Mouse (Mus musculus) embryonic facial prominence, embryonic 11.5 days (tissue): Measurements from ENCODE around the gene Lsm7. TPM values are rescaled to one million over a fixed set of nuclear protein-coding genes. Genes with fewer than 3 reads are reported as not detected.

Experiments
- ATAC-seq: fragments of 200-750 bp; cut with Nextera tagmentation; replicated peaks from 2 replicates; pipeline ENCODE4 v1.8.0; 2017; ENCODE audit warnings: low read depth; ENCODE audit not compliant: insufficient number of reproducible peaks, low FRiP score, low TSS enrichment
- DNase-seq: peaks from one replicate; pipeline ENCODE4 v3.0.0-alpha.2; 2015; ENCODE audit warnings: low spot score
- H3K27ac ChIP-seq: fragments of 300-500 bp; sonication (generic); replicated peaks from 2 replicates; pipeline ENCODE4 v1.5.1; 2014; ENCODE audit warnings: mild to moderate bottlenecking, low read depth, low read length, control low read depth
- H3K27me3 ChIP-seq: fragments of 300-500 bp; sonication (generic); 2 replicates; pipeline ENCODE4 v1.6.1; 2014; ENCODE audit warnings: mild to moderate bottlenecking, low read length, moderate library complexity, mixed read lengths; ENCODE audit not compliant: control insufficient read depth, insufficient read depth
- H3K36me3 ChIP-seq: fragments of 300-500 bp; sonication (generic); replicated peaks from 2 replicates; pipeline ENCODE4 v1.6.1; 2014; ENCODE audit warnings: low read depth, mild to moderate bottlenecking, low read length, moderate library complexity, mixed read lengths; ENCODE audit not compliant: control insufficient read depth, insufficient read depth
- H3K4me1 ChIP-seq: fragments of 300-500 bp; sonication (generic); 2 replicates; pipeline ENCODE4 v1.6.1; 2014; ENCODE audit warnings: low read length, mixed read lengths; ENCODE audit not compliant: control insufficient read depth, insufficient read depth
- H3K4me2 ChIP-seq: fragments of 300-500 bp; sonication (generic); 2 replicates; pipeline ENCODE4 v1.6.1; 2014; ENCODE audit warnings: low read depth, mild to moderate bottlenecking, control low read depth, low read length, moderate library complexity
- H3K4me3 ChIP-seq: fragments of 300-500 bp; sonication (generic); 2 replicates; pipeline ENCODE4 v1.5.1; 2014; ENCODE audit warnings: low read depth, low read length, control low read depth
- H3K9ac ChIP-seq: fragments of 300-500 bp; sonication (generic); replicated peaks from 2 replicates; pipeline ENCODE4 v1.6.1; 2014; ENCODE audit warnings: mild to moderate bottlenecking, control low read depth, low read length
- H3K9me3 ChIP-seq: fragments of 300-500 bp; sonication (generic); replicated peaks from 2 replicates; pipeline ENCODE4 v1.6.1; 2016; ENCODE audit warnings: mild to moderate bottlenecking, low read length, inconsistent platforms, mixed read lengths; ENCODE audit not compliant: control insufficient read depth
- WGBS: fragments of 180-500 bp; shearing (Covaris S2); extraction: QIAGEN DNeasy Blood & Tissue Kit; methylation state at CpG from one replicate; pipeline ENCODE4 v1.1.7; 2014; 5-methylcytosine and 5-hydroxymethylcytosine counted together
- polyA plus RNA-seq: library from polyadenylated mRNA; unstranded; fragments of >200 nt; fragmentation: Nextera tagmentation; extraction: Ambion mirVana; gene quantifications from 2 replicates; pipeline ENCODE4 v1.2.1, GENCODE M21; 2014

The Lsm7 gene
- polyA plus RNA-seq, 1 experiment from 2014 or later: 282 TPM

- no peaks in the 10 kb centered on the region for H3K9me3 ChIP-seq
- peak overlapping the region; percentile 99 for H3K4me2 ChIP-seq
- H3K27me3 ChIP-seq: peaks cover 5% of the 10 kb centered on the region
- H3K9ac ChIP-seq: peak overlapping the region; percentile 74
- 0 out of 2 replicates have a peak overlapping the region, but pooled peaks have one; percentile 13 for H3K27ac ChIP-seq
- H3K4me3 ChIP-seq: peak overlapping the region; percentile 44
- ATAC-seq: peak; percentile 51
- DNase-seq: peak; percentile 82
- peaks cover 17% of the 10 kb centered on the region for H3K36me3 ChIP-seq
- H3K4me1 ChIP-seq: peaks cover 11% of the 10 kb centered on the region
- under 1% methylated on average over 55 of the region's 58 CpGs for WGBS
Observed at GRCm38 (mm10) chr10:80807057-80807627, 47.9 kb downstream of the Lsm7 start.

DNA sequence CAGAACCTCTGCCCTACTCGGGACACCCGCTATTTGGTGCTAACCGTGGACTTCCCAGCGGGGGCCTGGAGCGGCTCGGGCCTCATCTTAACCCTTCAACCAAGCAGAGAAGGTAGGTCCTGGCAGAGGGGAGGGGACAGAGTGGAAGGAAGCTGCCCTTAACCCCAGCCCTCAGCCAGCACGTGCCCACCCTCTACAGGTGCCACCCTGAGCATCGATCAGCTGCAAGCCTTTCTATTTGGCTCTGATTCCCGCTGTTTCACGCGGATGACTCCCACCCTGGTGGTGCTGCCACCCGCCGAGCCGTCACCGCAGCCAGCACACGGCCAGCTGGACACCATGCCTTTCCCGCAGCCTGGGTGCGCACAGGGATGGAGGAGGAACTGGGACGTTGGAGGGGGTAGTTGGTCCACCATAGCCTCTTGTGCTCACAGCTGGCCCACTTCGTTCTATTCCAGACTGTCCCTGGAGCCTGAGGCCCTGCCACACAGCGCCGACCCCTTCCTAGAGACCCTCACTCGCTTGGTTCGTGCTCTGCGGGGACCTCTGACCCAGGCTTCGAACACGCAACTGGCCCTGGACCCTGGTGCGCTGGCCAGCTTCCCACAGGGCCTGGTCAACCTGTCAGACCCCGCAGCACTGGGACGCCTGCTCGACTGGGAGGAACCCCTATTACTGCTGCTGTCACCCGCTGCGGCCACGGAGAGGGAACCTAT lies 48.5 kb downstream of the Lsm7 start:
- DNase-seq (no peak), ATAC-seq (no peak; the same call in 1 of the 2 replicates)
- no peak overlapping the region for H3K27ac ChIP-seq
- H3K27me3 ChIP-seq: peaks cover 5% of the 10 kb centered on the region
- H3K4me1 ChIP-seq: peaks cover 11% of the 10 kb centered on the region
- peak overlapping the region; percentile 44 for H3K4me3 ChIP-seq
- peak overlapping the region; percentile 74 for H3K9ac ChIP-seq
- no peaks in the 10 kb centered on the region for H3K9me3 ChIP-seq
- 43% methylated on average over 34 of the region's 34 CpGs for WGBS
- H3K4me2 ChIP-seq: peak overlapping the region; percentile 99
- peaks cover 20% of the 10 kb centered on the region for H3K36me3 ChIP-seq

DNA sequence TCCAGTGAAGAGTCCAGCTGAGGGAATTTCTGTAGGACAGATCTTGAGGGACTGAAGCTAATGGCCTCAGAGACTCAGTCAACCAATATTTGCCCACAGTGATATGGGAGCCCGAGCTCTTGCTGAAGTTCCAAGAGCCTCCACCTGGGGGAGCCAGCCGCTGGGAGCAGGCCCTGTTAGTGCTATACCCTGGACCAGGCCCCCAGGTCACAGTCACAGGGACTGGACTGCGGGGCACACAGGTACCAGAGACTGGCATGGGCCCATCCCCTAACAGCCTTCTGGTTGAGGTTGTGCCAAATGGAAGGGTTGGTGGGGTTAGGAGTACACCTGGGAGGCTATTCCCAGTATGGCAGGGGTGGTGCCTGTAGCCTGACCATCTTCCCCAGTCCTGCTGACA lies 49.1 kb downstream of the Lsm7 start:
- Histone ChIP-seq H3K4me1 (peaks cover 11% of the 10 kb centered on the region), H3K36me3 (peaks cover 20% of the 10 kb centered on the region), H3K9ac (no peak overlapping the region), H3K9me3 (no peaks in the 10 kb centered on the region), H3K27ac (no peak overlapping the region), H3K4me3 (no peak overlapping the region), H3K27me3 (peaks cover 5% of the 10 kb centered on the region), H3K4me2 (no peak overlapping the region)
- WGBS: 20% methylated on average over 3 of the region's 3 CpGs
- ATAC-seq (peak; percentile 13; the same call in 1 of the 2 replicates), DNase-seq (peak; percentile 74)

GRCm38 (mm10) chr10:80805322-80805721 lies 49.7 kb downstream of the Lsm7 start:
- ATAC-seq: no peak
- Histone ChIP-seq H3K9me3 (no peaks in the 10 kb centered on the region), H3K27ac (no peak overlapping the region), H3K36me3 (peaks cover 20% of the 10 kb centered on the region), H3K4me1 (peaks cover 11% of the 10 kb centered on the region), H3K4me3 (no peak overlapping the region), H3K4me2 (no peak overlapping the region), H3K9ac (no peak overlapping the region), H3K27me3 (peaks cover 5% of the 10 kb centered on the region)
- WGBS: 78% methylated on average over 5 of the region's 5 CpGs
- no peak for DNase-seq

- Histone ChIP-seq H3K27ac (no peak within 1 kb of the TSS), H3K9me3 (no peaks in the 10 kb centered on the region), H3K4me3 (no peak within 1 kb of the TSS), H3K9ac (no peak within 1 kb of the TSS), H3K4me1 (peaks cover 11% of the 10 kb centered on the region), H3K4me2 (no peak within 1 kb of the TSS), H3K36me3 (peaks cover 20% of the 10 kb centered on the region), H3K27me3 (peaks cover 5% of the 10 kb centered on the region)
- WGBS: 64% methylated on average over 6 of the region's 6 CpGs
- no peak for ATAC-seq
- no peak for DNase-seq
Observed at GRCm38 (mm10) chr10:80804916-80805315, 50.1 kb downstream of the Lsm7 start, which contains the start of gene Amh. Gene Amh (plus strand): TSS chr10:80805243.

GRCm38 (mm10) chr10:80804340-80804739 lies 50.7 kb downstream of the Lsm7 start:
- ATAC-seq (no peak), DNase-seq (no peak)
- H3K9me3 ChIP-seq: no peaks in the 10 kb centered on the region
- H3K36me3 ChIP-seq: peaks cover 20% of the 10 kb centered on the region
- H3K4me3 ChIP-seq: no peak overlapping the region
- H3K27me3 ChIP-seq: peaks cover 5% of the 10 kb centered on the region
- no peak overlapping the region for H3K27ac ChIP-seq
- 100% methylated on average over 2 of the region's 2 CpGs for WGBS
- no peak overlapping the region for H3K9ac ChIP-seq
- no peak overlapping the region for H3K4me2 ChIP-seq
- peaks cover 11% of the 10 kb centered on the region for H3K4me1 ChIP-seq

DNA sequence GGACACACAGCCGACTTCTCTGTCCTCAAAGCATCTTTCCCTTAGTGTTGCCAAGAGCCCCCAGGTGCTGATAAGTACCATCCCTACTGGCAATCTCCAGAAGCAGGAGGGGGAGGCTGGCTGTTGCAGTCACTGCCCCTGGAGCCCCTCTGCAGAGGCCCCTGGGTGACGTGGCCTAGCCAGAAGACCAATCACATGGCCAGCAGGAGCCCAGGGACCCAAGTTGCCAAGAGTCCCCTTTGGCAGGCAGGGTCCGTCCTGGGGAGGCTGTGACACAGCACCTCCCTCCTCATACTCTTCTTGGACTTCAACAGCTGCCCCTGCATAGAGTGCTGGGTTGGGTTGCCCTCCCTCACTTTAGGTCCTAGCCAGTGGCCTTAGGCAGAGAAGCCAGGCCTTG lies 52.0 kb downstream of the Lsm7 start:
- Histone ChIP-seq H3K27me3 (peaks cover 2% of the 10 kb centered on the region; the same call in 1 of the 2 replicates), H3K36me3 (peaks cover 20% of the 10 kb centered on the region), H3K4me2 (no peak overlapping the region), H3K4me3 (no peak overlapping the region), H3K9me3 (no peaks in the 10 kb centered on the region), H3K27ac (no peak overlapping the region), H3K9ac (no peak overlapping the region), H3K4me1 (peaks cover 9% of the 10 kb centered on the region)
- WGBS: 97% methylated on average over 3 of the region's 3 CpGs
- ATAC-seq (no peak), DNase-seq (no peak)
